Mouse (Mus musculus) mature B cell (primary cell): ENCODE measurements around the gene Nrxn3.

Experiments
- in situ Hi-C: fragments of 300-500 bp; cut with MboI; formaldehyde crosslinking; loops from 2 replicates; pipeline ENCODE4 v1.14.3; 2019

The Nrxn3 gene

GRCm38 (mm10) chr12:89945911-89946502, 1223.3 kb downstream of the Nrxn3 start:
- in situ Hi-C loops, result no loop called here

- in situ Hi-C loops, result no loop called here
These were observed 1223.8 kb downstream of the Nrxn3 start for GRCm38 (mm10) chr12:89946522-89946921.

- in situ Hi-C loops, result no loop called here
These were observed 1230.6 kb downstream of the Nrxn3 start for GRCm38 (mm10) chr12:89953237-89953636.

GRCm38 (mm10) chr12:89953649-89954048, 1231.0 kb downstream of the Nrxn3 start:
- in situ Hi-C loops, result no loop called here

- in situ Hi-C loops, result no loop called here
These were observed 1231.9 kb downstream of the Nrxn3 start for GRCm38 (mm10) chr12:89954441-89955070.

- in situ Hi-C loops, result no loop called here
These were observed 1240.4 kb downstream of the Nrxn3 start for GRCm38 (mm10) chr12:89963073-89963472.

- in situ Hi-C loops, result no loop called here
These were observed 1254.0 kb downstream of the Nrxn3 start for GRCm38 (mm10) chr12:89976648-89977047.

GRCm38 (mm10) chr12:89977479-89977878, 1254.8 kb downstream of the Nrxn3 start:
- in situ Hi-C loops, result no loop called here

GRCm38 (mm10) chr12:89979190-89979589, 1256.5 kb downstream of the Nrxn3 start:
- in situ Hi-C loops, result no loop called here

- in situ Hi-C loops, result no loop called here
These were observed 1259.8 kb downstream of the Nrxn3 start for GRCm38 (mm10) chr12:89982445-89982844.

GRCm38 (mm10) chr12:89983399-89983798, 1260.7 kb downstream of the Nrxn3 start:
- in situ Hi-C loops, result no loop called here

GRCm38 (mm10) chr12:89986219-89986618, 1263.5 kb downstream of the Nrxn3 start:
- in situ Hi-C loops, result no loop called here

GRCm38 (mm10) chr12:89993273-89993672, 1270.6 kb downstream of the Nrxn3 start:
- in situ Hi-C loops, result no loop called here

- in situ Hi-C loops, result no loop called here
These were observed 1272.7 kb downstream of the Nrxn3 start for GRCm38 (mm10) chr12:89995392-89995791.

GRCm38 (mm10) chr12:90010280-90010679, 1287.6 kb downstream of the Nrxn3 start:
- in situ Hi-C loops, result no loop called here

GRCm38 (mm10) chr12:90013958-90014357, 1291.3 kb downstream of the Nrxn3 start:
- in situ Hi-C loops, result no loop called here

- in situ Hi-C loops, result no loop called here
These were observed 1304.3 kb downstream of the Nrxn3 start for GRCm38 (mm10) chr12:90027023-90027422.

- in situ Hi-C loops, result no loop called here
These were observed 1318.4 kb downstream of the Nrxn3 start for GRCm38 (mm10) chr12:90041038-90041437.

- in situ Hi-C loops, result no loop called here
These were observed 1333.6 kb downstream of the Nrxn3 start for GRCm38 (mm10) chr12:90056256-90056655.

GRCm38 (mm10) chr12:90059786-90060185, 1337.1 kb downstream of the Nrxn3 start:
- in situ Hi-C loops, result no loop called here

- in situ Hi-C loops, result no loop called here
These were observed 1338.6 kb downstream of the Nrxn3 start for GRCm38 (mm10) chr12:90061312-90061711.

- in situ Hi-C loops, result no loop called here
These were observed 1339.5 kb downstream of the Nrxn3 start for GRCm38 (mm10) chr12:90062219-90062618.

GRCm38 (mm10) chr12:90063443-90063842, 1340.8 kb downstream of the Nrxn3 start:
- in situ Hi-C loops, result no loop called here

- in situ Hi-C loops, result no loop called here
These were observed 1363.2 kb downstream of the Nrxn3 start for GRCm38 (mm10) chr12:90085862-90086261.
